Mouse (Mus musculus): ENCODE data around the gene Skor1.

- TF ChIP-seq CTCF (IDR thresholded peaks at IDR 0.05; ENCODE audit: borderline replicate concordance, control insufficient read depth, extremely low read depth, insufficient read depth, low read length, poor library complexity) (no peak), POLR2A (IDR thresholded peaks at IDR 0.05; ENCODE audit: control insufficient read depth, extremely low read depth, insufficient read depth, low read length, poor library complexity) (no peak)
These were observed 20.4 kb upstream of the Skor1 start for GRCm38 (mm10) chr9:63169127-63169526.
